Mouse (Mus musculus): Measurements from ENCODE around the gene Abcb5. TPM values are rescaled to one million over a fixed set of nuclear protein-coding genes. Genes with fewer than 3 reads are reported as not detected.
"Not testable (repeated sequence)": the region's sequence is repeated elsewhere in the genome, so short reads cannot be mapped to it uniquely, and the experiment has no call there.

Gene Abcb5
- total and polyA plus RNA-seq, 3 experiments, result not detected

DNA sequence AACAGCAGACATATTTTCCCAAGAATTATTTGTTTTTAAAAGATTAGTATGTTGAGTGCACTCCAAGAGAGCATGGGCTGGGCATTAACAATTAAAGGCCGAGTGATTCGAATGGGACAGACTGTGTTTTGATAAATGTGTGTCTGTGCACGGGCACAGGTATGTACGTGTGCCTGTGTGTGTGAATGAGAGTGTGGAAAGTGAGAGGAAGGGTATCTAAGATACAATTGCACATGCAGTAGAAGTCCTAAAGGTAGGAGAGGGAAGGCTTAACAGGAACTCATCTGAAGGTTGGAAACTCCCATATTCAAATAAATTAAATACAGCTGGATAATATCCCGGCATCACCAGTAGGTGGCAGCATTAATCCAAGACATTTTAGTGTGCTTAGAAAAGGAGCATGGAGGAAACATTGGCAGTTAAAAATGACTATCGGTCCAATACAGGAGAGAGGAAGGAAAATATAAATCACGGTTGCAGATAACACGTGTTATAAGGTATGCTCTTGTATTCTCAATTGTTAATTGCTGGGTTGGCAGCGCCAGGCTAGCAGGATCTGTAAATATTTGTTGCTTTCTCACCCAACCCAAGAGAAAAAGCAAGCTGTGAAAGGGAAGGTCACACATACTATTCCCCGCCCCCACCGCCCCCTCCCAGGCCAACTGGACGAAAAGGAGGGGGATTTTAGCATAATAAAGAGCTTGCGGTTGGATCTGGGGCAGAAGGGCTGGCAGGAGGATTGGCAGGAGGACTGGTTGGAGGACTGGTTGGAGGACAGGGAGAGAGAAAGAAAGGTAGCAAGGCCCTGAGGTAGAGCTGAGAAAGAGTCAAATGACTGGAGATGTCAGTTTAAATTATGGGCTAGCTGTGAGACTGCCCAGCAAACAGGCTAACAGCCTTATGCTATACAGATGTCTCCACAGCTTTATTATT, 35.6 kb downstream of the Abcb5 start (continued):
- TF ChIP-seq GABPA (IDR thresholded peaks at IDR 0.05; ENCODE audit: insufficient replicate concordance, low read depth, low read length) (no peak), UBTF (IDR thresholded peaks at IDR 0.05; ENCODE audit: low read depth, low read length) (no peak), BHLHE40 (IDR thresholded peaks at IDR 0.05; ENCODE audit: low read depth, low read length) (0 out of 2 replicates have a peak, but pooled peaks have one; percentile 6), MYC (IDR thresholded peaks at IDR 0.05; ENCODE audit: low read depth, low read length) (peak; percentile 79), RCOR1 (conservative IDR thresholded peaks at IDR 0.05; ENCODE audit: low read depth, low read length) (no peak)

DNA sequence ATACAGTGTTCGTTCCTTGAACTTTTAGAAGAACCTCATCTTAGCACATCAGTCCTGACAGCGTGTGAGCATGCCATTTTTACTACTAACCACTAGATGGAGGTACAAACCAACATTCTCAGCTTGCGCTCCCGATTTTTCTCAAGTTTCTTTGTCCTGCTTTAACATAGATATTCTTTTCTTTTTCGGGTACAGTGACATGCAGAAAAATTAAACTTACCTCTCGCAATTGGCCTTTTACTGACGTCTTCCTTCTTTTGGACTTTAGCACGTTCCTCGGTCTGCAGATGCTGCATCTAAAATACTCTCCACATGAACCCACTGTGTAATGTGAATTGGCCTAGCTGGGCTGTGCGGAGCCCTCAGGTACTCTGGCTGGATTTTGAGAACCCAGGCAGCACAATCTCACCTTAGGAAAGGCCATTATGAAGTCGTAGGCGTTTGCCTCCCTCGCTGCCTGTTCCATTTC, 39.4 kb downstream of the Abcb5 start:
- dilution Hi-C loops (cut with MboI; ENCODE audit: extremely low pct_ligation_motif_present, extremely low pct_unique_long_range_greater_than_20kb, low sequenced_read_pairs), result no loop called here
- in situ Hi-C loops (cut with MboI; ENCODE audit: low pct_ligation_motif_present, low pct_unique_long_range_greater_than_20kb, low sequenced_read_pairs), result loop anchor here (25.0 kb wide), 1 partner anchor 560 kb away; no protein-coding TSS in a partner anchor

DNA sequence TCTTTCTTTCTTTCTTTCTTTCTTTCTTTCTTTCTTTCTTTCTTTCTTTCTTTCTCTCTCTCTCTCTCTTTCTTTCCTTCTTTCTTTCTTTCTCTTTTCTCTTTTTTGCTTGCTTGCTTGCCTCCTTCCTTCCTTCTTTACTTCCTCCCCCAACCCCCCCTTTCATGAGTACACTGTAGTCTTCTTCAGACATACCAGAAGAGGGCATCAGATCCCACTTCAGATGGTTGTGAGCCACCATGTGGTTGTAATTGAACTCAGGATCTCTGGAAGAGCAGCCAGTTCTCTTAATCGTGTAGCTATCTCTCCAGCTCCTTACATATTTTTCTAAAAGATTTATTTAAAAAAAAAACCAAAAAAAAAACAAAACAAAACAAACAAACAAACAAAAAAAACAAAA, 42.3 kb downstream of the Abcb5 start:
- dilution Hi-C loops (cut with MboI; ENCODE audit: extremely low pct_ligation_motif_present, extremely low pct_unique_long_range_greater_than_20kb, low sequenced_read_pairs); H3K79me2 ChIP-seq (replicated peaks; ENCODE audit: control insufficient read depth, extremely low read depth, insufficient read depth, poor library complexity, severe bottlenecking); H3K9ac ChIP-seq (ENCODE audit: insufficient read depth, low read depth); H3K4me3 ChIP-seq (replicated peaks in 1 of 3; ENCODE audit: low read depth in 2 of 3, low read length in 2 of 3, poor library complexity in 1 of 3); H3K4me2 ChIP-seq (ENCODE audit: insufficient read depth, low read depth, poor library complexity, severe bottlenecking); H3K36me3 ChIP-seq (replicated peaks in 1 of 2; ENCODE audit: control insufficient read depth in 1 of 2, insufficient read depth in 1 of 2, low read length in 1 of 2); H3K27ac ChIP-seq (ENCODE audit: insufficient read depth, low read depth); in situ Hi-C loops (cut with MboI; ENCODE audit: low pct_ligation_motif_present, low pct_unique_long_range_greater_than_20kb, low sequenced_read_pairs); H3K27me3 ChIP-seq (replicated peaks); H3K9me3 ChIP-seq (replicated peaks; ENCODE audit: low read length); H3K4me1 ChIP-seq (ENCODE audit: control insufficient read depth in 1 of 2, insufficient read depth in 2 of 2): not testable (repeated sequence)
- peak in 1 of 2 experiments; percentile 78; a peak in 2 of 4 replicates for TF ChIP-seq CTCF (conservative IDR thresholded peaks at IDR 0.05 in 1 of 2, IDR thresholded peaks at IDR 0.05 in 1 of 2; ENCODE audit: low read depth in 2 of 2, low read length in 2 of 2)
- peak; percentile 21; the same call in 1 of the 2 replicates for TF ChIP-seq ELF1 (IDR thresholded peaks at IDR 0.05; ENCODE audit: low read depth, low read length)
- DNase-seq (ENCODE audit: extremely low read depth), result peak; percentile 53

More for the DNA sequence above, 39.4 kb downstream of the Abcb5 start:
- no peaks in the 10 kb centered on the region for H3K79me2 ChIP-seq (replicated peaks; ENCODE audit: control insufficient read depth, extremely low read depth, insufficient read depth, poor library complexity, severe bottlenecking)
- no peak overlapping the region for H3K4me3 ChIP-seq (replicated peaks in 1 of 3; ENCODE audit: low read depth in 2 of 3, low read length in 2 of 3, poor library complexity in 1 of 3)
- peak overlapping the region; percentile 75; the same call in 1 of the 2 replicates for H3K4me2 ChIP-seq (ENCODE audit: insufficient read depth, low read depth, poor library complexity, severe bottlenecking)
- H3K27me3 ChIP-seq (replicated peaks), result no peaks in the 10 kb centered on the region
- no peaks in the 10 kb centered on the region for H3K36me3 ChIP-seq (replicated peaks in 1 of 2; ENCODE audit: control insufficient read depth in 1 of 2, insufficient read depth in 1 of 2, low read length in 1 of 2)
- H3K4me1 ChIP-seq (ENCODE audit: control insufficient read depth in 1 of 2, insufficient read depth in 2 of 2), result peaks cover 2 to 5% of the 10 kb centered on the region in 2 experiments; a peak in 2 of 4 replicates
- no peak overlapping the region for H3K27ac ChIP-seq (ENCODE audit: insufficient read depth, low read depth)
- DNase-seq (ENCODE audit: extremely low read depth), result peak; percentile 37
- H3K9ac ChIP-seq (ENCODE audit: insufficient read depth, low read depth), result no peak overlapping the region
- no peaks in the 10 kb centered on the region for H3K9me3 ChIP-seq (replicated peaks; ENCODE audit: low read length)
- TF ChIP-seq SMC3 (IDR thresholded peaks at IDR 0.05; ENCODE audit: low read depth, low read length) (peak; percentile 50), CTCF (conservative IDR thresholded peaks at IDR 0.05 in 1 of 2, IDR thresholded peaks at IDR 0.05 in 1 of 2; ENCODE audit: low read depth in 2 of 2, low read length in 2 of 2) (peak; percentile 65 to 77; a peak in 3 of 4 replicates), EP300 (IDR thresholded peaks at IDR 0.05; ENCODE audit: low read length) (no peak), RAD21 (IDR thresholded peaks at IDR 0.05; ENCODE audit: low read depth, low read length) (peak; percentile 79)
